Mouse (Mus musculus) lung, embryonic 15.5 days (tissue): Measurements from ENCODE around the gene Anp32a. TPM values are rescaled to one million over a fixed set of nuclear protein-coding genes. Genes with fewer than 3 reads are reported as not detected.

ENCODE experiments used
- ATAC-seq: fragments of 200-750 bp; cut with Nextera tagmentation; 2 replicates; pipeline ENCODE4 v1.8.0; 2017; ENCODE audit warnings: moderate number of reproducible peaks, borderline replicate concordance; ENCODE audit not compliant: low FRiP score, low TSS enrichment; ENCODE audit errors: extremely low read depth
- H3K27ac ChIP-seq: fragments of 300-500 bp; sonication (generic); 2 replicates; pipeline ENCODE4 v1.5.1; 2015; ENCODE audit warnings: moderate library complexity, mild to moderate bottlenecking, inconsistent platforms
- H3K27me3 ChIP-seq: fragments of 300-500 bp; sonication (generic); 2 replicates; pipeline ENCODE4 v1.6.1; 2015; ENCODE audit warnings: inconsistent platforms
- H3K36me3 ChIP-seq: fragments of 300-500 bp; sonication (generic); 2 replicates; pipeline ENCODE4 v1.6.1; 2015; ENCODE audit warnings: inconsistent platforms
- H3K4me1 ChIP-seq: fragments of 300-500 bp; sonication (generic); 2 replicates; pipeline ENCODE4 v1.6.1; 2015; ENCODE audit warnings: inconsistent platforms
- H3K4me2 ChIP-seq: fragments of 300-500 bp; sonication (generic); 2 replicates; pipeline ENCODE4 v1.6.1; 2015; ENCODE audit warnings: inconsistent platforms, mild to moderate bottlenecking, moderate library complexity
- H3K4me3 ChIP-seq: fragments of 300-500 bp; sonication (generic); 2 replicates; pipeline ENCODE4 v1.5.1; 2015; ENCODE audit warnings: mild to moderate bottlenecking, inconsistent platforms
- H3K9ac ChIP-seq: fragments of 300-500 bp; sonication (generic); 2 replicates; pipeline ENCODE4 v1.6.1; 2015; ENCODE audit warnings: inconsistent platforms
- H3K9me3 ChIP-seq: fragments of 300-500 bp; sonication (generic); 2 replicates; pipeline ENCODE4 v1.6.1; 2016; ENCODE audit warnings: inconsistent platforms
- WGBS: fragments of 180-500 bp; shearing (Covaris S2); methylation state at CpG from one replicate; pipeline ENCODE4 v1.1.7; 2015; 5-methylcytosine and 5-hydroxymethylcytosine counted together
- polyA plus RNA-seq: library from polyadenylated mRNA; unstranded; fragments of >200 nt; fragmentation: Nextera tagmentation; extraction: Ambion mirVana; gene quantifications from 2 replicates; pipeline ENCODE4 v1.2.1, GENCODE M21; 2015

Gene Anp32a
- polyA plus RNA-seq, 1 experiment from 2014 or later: 182 TPM

- no peak for ATAC-seq
- Histone ChIP-seq H3K4me3 (no peak overlapping the region; the same call in 1 of the 2 replicates), H3K36me3 (no peaks in the 10 kb centered on the region), H3K9me3 (no peaks in the 10 kb centered on the region), H3K9ac (no peak overlapping the region), H3K27ac (peak overlapping the region; percentile 72), H3K27me3 (no peaks in the 10 kb centered on the region), H3K4me1 (peaks cover 99% of the 10 kb centered on the region), H3K4me2 (peak overlapping the region; percentile 61)
- WGBS: 22% methylated on average over 11 of the region's 11 CpGs
Measured at GRCm38 (mm10) chr9:62362835-62363385, 21.8 kb downstream of the Anp32a start.

GRCm38 (mm10) chr9:62363619-62364018, 22.5 kb downstream of the Anp32a start:
- peak overlapping the region; percentile 24 for H3K4me3 ChIP-seq
- WGBS: under 1% methylated on average over 24 of the region's 24 CpGs
- H3K36me3 ChIP-seq: no peaks in the 10 kb centered on the region
- peak; percentile 80 for ATAC-seq
- H3K9me3 ChIP-seq: no peaks in the 10 kb centered on the region
- H3K27me3 ChIP-seq: no peaks in the 10 kb centered on the region
- H3K27ac ChIP-seq: peak overlapping the region; percentile 72
- peak overlapping the region; percentile 45 for H3K9ac ChIP-seq
- H3K4me2 ChIP-seq: peak overlapping the region; percentile 61
- peaks cover 99% of the 10 kb centered on the region for H3K4me1 ChIP-seq

DNA sequence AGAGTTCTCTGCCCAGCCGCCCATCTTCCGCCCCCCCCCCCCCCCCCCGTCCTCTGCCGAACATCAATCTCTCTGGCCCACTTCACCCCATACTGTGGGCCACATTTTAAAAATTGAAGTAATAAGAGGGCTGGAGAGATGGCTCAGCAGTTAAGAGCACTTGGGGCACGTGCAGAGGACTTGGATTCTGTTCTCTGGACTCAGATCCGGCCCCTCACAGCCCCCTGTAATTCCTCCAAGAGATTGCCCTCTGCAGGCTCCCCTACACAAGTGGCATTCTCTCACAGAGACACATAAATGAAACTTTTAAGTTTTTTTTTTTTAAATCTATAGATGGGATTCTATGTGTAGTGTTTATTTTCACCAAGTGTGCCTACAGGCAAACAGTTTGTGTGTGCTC, 23.1 kb downstream of the Anp32a start:
- peaks cover 99% of the 10 kb centered on the region for H3K4me1 ChIP-seq
- no peaks in the 10 kb centered on the region for H3K9me3 ChIP-seq
- H3K4me2 ChIP-seq: peak overlapping the region; percentile 61
- H3K9ac ChIP-seq: no peak overlapping the region; the same call in 1 of the 2 replicates
- no peak for ATAC-seq
- peak overlapping the region; percentile 72 for H3K27ac ChIP-seq
- 21% methylated on average over 4 of the region's 6 CpGs for WGBS
- H3K4me3 ChIP-seq: 0 out of 2 replicates have a peak overlapping the region, but pooled peaks have one; percentile 24
- no peaks in the 10 kb centered on the region for H3K27me3 ChIP-seq
- H3K36me3 ChIP-seq: no peaks in the 10 kb centered on the region

DNA sequence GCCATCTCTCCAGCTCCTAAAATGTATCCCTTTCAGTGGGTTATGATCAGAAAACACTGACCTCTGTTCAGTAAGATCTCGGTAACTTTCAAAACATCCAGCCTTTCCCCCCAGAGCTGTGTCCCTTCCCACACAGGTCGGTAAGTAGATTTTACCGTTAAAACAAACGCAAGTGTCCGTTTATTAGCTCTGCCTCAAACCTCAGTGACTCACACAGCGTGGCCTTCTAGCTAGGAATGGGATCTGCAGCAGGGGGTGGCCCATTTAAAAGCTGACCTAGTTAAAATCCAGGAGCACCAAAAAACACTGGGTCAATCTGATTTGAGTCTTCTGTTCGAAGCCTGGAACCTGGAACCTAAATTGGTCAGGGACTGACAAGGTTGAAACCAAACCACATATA, 23.7 kb downstream of the Anp32a start:
- WGBS: 46% methylated on average over 7 of the region's 7 CpGs
- no peak overlapping the region; the same call in 1 of the 2 replicates for H3K27ac ChIP-seq
- no peak overlapping the region for H3K4me2 ChIP-seq
- H3K9me3 ChIP-seq: no peaks in the 10 kb centered on the region
- H3K4me3 ChIP-seq: no peak overlapping the region
- no peak for ATAC-seq
- H3K27me3 ChIP-seq: no peaks in the 10 kb centered on the region
- H3K9ac ChIP-seq: no peak overlapping the region
- no peaks in the 10 kb centered on the region for H3K36me3 ChIP-seq
- peaks cover 99% of the 10 kb centered on the region for H3K4me1 ChIP-seq

- no peak overlapping the region for H3K4me2 ChIP-seq
- no peak overlapping the region for H3K4me3 ChIP-seq
- ATAC-seq: no peak
- no peaks in the 10 kb centered on the region for H3K27me3 ChIP-seq
- H3K27ac ChIP-seq: peak overlapping the region; percentile 24
- WGBS: 61% methylated on average over 8 of the region's 8 CpGs
- peaks cover 99% of the 10 kb centered on the region for H3K4me1 ChIP-seq
- no peaks in the 10 kb centered on the region for H3K9me3 ChIP-seq
- H3K36me3 ChIP-seq: no peaks in the 10 kb centered on the region
- H3K9ac ChIP-seq: no peak overlapping the region
Measured at GRCm38 (mm10) chr9:62365326-62366080, 24.4 kb downstream of the Anp32a start.

- H3K9ac ChIP-seq: no peak overlapping the region
- H3K4me2 ChIP-seq: peak overlapping the region; percentile 29; the same call in 1 of the 2 replicates
Measured at GRCm38 (mm10) chr9:62366478-62367458, 25.7 kb downstream of the Anp32a start.

GRCm38 (mm10) chr9:62367510-62368071, 26.5 kb downstream of the Anp32a start:
- Histone ChIP-seq H3K27ac (peak overlapping the region; percentile 88), H3K36me3 (0 out of 2 replicates have a peak, but pooled peaks cover 4% of the 10 kb centered on the region), H3K9me3 (no peaks in the 10 kb centered on the region), H3K9ac (0 out of 2 replicates have a peak overlapping the region, but pooled peaks have one; percentile 28), H3K4me2 (peak overlapping the region; percentile 29; the same call in 1 of the 2 replicates), H3K4me1 (peaks cover 97% of the 10 kb centered on the region), H3K4me3 (no peak overlapping the region), H3K27me3 (no peaks in the 10 kb centered on the region)
- no peak for ATAC-seq
- WGBS: 27% methylated on average over 10 of the region's 10 CpGs

More at GRCm38 (mm10) chr9:62366478-62367458, 25.7 kb downstream of the Anp32a start:
- Histone ChIP-seq H3K27ac (peak overlapping the region; percentile 88), H3K27me3 (no peaks in the 10 kb centered on the region), H3K36me3 (no peaks in the 10 kb centered on the region), H3K9me3 (no peaks in the 10 kb centered on the region), H3K4me1 (peaks cover 97% of the 10 kb centered on the region), H3K4me3 (no peak overlapping the region)
- ATAC-seq: no peak
- 46% methylated on average over 23 of the region's 23 CpGs for WGBS

DNA sequence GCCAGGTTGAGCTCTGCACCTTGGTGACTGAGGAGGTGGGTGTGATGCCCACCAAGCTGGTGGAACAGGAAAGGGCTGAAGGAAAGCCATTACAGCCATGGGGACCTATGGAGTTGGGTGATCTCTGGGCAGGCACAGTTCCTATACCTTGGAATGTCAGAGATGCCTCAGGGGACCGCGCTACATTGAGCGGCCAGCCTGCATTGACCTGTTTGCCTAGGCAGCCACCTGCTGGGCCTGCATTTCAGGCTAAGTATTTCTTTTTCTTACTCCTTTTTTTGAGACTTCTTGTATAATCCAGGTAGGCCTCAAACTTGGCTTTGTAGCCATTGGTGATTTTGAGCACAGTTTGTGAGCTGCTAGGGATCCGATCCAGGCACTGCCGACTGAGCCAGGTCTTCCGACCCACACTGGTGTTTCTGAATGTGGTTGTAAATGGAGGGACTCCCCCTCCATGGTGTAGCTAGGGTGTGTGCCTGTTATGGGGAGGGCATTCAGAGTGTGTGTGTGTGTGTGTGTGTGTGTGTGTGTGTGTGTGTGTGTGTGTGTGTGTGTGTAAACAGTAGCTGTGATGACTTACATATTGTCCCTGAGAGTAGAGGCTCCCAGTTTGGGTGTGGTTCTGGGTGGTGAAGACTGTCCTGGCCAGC, 27.3 kb downstream of the Anp32a start:
- Histone ChIP-seq H3K27me3 (no peaks in the 10 kb centered on the region), H3K4me1 (peaks cover 97% of the 10 kb centered on the region), H3K27ac (peak overlapping the region; percentile 88), H3K36me3 (peaks cover 10% of the 10 kb centered on the region), H3K9me3 (no peaks in the 10 kb centered on the region), H3K4me2 (no peak overlapping the region), H3K9ac (no peak overlapping the region), H3K4me3 (no peak overlapping the region)
- 58% methylated on average over 6 of the region's 6 CpGs for WGBS
- ATAC-seq: no peak

DNA sequence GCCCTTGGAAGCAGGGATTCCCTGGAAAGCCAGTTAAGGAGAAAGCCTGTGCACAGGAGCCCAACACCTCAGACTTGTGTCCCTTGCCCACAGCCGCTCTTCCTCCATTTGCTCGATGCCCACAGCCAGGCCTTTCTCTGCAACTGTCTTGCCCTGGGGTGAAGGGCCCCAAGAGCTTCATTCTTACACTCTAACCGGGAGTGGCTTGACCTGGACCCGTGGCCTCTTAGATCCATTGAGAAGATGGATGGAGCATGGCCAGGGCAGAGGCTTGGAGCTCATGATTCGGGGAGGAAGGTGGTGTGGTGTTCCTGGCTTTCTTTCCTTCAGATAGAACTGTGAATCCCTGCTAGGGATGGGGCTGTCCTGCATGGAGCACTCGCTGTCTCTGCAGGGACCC, 28.1 kb downstream of the Anp32a start:
- H3K4me2 ChIP-seq: no peak overlapping the region
- WGBS: 65% methylated on average over 6 of the region's 6 CpGs
- peaks cover 97% of the 10 kb centered on the region for H3K4me1 ChIP-seq
- no peak overlapping the region for H3K9ac ChIP-seq
- H3K27me3 ChIP-seq: no peaks in the 10 kb centered on the region
- no peak overlapping the region for H3K4me3 ChIP-seq
- no peak for ATAC-seq
- peaks cover 18% of the 10 kb centered on the region for H3K36me3 ChIP-seq
- H3K27ac ChIP-seq: no peak overlapping the region
- H3K9me3 ChIP-seq: no peaks in the 10 kb centered on the region

GRCm38 (mm10) chr9:62370186-62370585, 29.1 kb downstream of the Anp32a start:
- Histone ChIP-seq H3K4me2 (no peak overlapping the region), H3K27ac (no peak overlapping the region; the same call in 1 of the 2 replicates), H3K27me3 (no peaks in the 10 kb centered on the region), H3K36me3 (peaks cover 25% of the 10 kb centered on the region), H3K4me3 (no peak overlapping the region), H3K9ac (no peak overlapping the region), H3K4me1 (peaks cover 95% of the 10 kb centered on the region), H3K9me3 (no peaks in the 10 kb centered on the region)
- ATAC-seq: no peak
- WGBS: 60% methylated on average over 9 of the region's 9 CpGs
